Mouse (Mus musculus): ENCODE data around the gene Lypd4. TPM values are rescaled to one million over a fixed set of nuclear protein-coding genes. Genes with fewer than 3 reads are reported as not detected.
"Not testable (repeated sequence)": the region's sequence is repeated elsewhere in the genome, so short reads cannot be mapped to it uniquely, and the experiment has no call there.

Lypd4 gene
- total RNA-seq, 2 experiments from 2014 or later, result not detected

- no peak for DNase-seq (ENCODE audit: low spot score in 2 of 2)
These were observed 18.0 kb downstream of the Lypd4 start for GRCm38 (mm10) chr7:24851596-24852325.

- DNase-seq (ENCODE audit: low spot score in 2 of 2), result no peak
These were observed 18.8 kb downstream of the Lypd4 start for GRCm38 (mm10) chr7:24850899-24851303.

GRCm38 (mm10) chr7:24850162-24850561 is 19.6 kb downstream of the Lypd4 start:
- peak; percentile 29 to 41 for DNase-seq (ENCODE audit: low spot score in 2 of 2)

DNA sequence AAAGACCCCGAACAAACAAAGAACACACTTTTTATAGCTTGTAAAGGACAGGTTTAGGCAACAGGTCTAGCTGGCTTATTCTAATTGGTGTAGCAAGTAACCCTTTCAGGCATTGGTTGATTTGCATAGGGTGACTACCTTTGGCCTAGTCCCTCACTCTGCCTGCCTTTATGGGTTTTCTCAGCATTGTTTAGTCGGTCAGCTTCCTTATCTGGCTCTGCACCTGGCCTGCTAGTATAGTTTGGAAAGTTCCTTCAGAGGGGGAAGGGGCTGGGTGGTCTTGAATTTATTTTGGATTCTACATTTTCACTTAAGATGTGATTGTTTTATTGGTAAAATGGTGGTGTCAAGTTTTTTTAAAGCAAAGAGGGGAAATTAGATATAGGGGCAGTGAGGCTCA is 23.2 kb downstream of the Lypd4 start:
- not testable (repeated sequence) for DNase-seq (ENCODE audit: low spot score in 2 of 2)

- DNase-seq (ENCODE audit: low spot score in 2 of 2), result peak in 1 of 2 experiments; percentile 3
These were observed 24.0 kb downstream of the Lypd4 start for GRCm38 (mm10) chr7:24845713-24846112.

DNA sequence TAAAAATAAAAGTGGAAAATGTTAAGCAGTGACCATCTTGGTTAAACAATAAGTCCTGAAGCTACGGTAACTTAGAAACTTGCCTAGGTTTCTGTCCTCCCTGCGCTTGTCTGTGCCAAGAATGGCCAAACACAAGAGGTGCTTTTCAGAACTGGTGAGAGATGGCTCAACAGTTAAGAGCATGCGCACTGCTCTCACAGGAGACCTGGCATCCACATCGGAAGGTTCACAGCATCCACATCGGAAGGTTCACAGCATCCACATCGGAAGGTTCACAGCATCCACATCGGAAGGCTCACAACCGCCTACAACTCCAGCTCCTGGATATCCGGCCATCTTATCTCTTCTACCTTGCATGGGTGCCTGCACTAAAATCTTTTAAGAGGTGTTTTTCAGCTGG is 24.6 kb downstream of the Lypd4 start:
- no peak for DNase-seq (ENCODE audit: low spot score in 2 of 2)

DNA sequence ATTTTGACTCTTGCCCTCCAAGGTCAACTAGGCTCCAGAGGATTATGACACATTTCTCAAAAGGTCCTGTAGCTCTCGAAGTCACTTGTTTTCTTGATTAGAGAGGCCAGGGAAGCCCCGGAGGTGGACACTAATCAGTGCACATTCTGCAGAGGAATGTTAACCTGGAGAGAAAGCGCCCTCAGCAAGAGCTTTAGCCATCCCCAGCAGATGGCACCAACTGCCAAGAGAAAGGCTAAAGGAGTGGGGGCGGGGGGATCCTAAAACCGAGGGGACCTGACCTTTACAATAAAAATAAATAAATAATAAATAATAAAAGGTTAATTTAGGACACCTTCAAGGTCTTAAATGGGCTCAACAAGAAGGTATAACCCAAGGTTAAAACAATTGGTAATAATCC is 25.6 kb downstream of the Lypd4 start:
- DNase-seq (ENCODE audit: low spot score in 2 of 2), result no peak

GRCm38 (mm10) chr7:24841009-24841408 is 28.7 kb downstream of the Lypd4 start:
- DNase-seq (ENCODE audit: low spot score in 2 of 2), result no peak

DNA sequence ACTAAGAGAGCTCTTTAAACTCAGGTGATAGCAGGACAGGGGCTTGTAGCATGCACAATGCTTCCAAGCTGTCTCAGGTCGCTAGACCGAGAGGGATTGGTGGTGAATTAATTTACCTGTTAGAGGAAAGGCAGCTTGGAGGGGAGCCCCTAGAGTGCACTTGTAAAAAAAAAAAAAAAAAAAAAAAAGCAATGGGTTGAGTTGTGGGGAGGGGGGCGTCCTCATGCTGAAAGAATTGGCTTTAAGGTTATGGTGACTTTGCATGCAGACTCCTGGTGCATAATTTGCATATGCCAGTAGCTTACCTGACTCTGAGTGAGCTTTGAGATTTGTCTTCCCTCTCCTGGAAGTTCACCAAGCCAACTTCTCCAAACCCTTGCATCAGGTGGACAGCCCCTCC is 29.4 kb downstream of the Lypd4 start:
- DNase-seq (ENCODE audit: low spot score in 2 of 2), result no peak

DNA sequence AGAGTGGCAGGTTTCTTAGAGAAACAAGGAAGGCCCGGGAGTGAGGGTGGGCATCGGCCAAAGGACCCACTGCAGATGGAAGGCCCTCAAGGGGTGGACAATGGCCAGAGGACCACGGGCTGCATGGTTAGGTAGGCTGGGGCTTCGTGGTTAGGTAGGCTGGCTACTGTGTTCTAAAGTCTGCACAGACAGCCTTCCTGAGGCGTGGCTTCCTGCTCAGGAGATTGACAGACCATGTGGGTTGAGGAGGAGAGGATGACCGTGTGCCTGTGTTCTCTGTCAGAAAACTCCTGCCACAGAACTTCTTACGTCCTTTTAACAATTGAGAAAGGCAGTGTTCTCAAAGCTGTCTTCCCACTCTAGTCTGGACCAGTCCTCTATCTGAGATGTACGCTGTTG is 30.3 kb downstream of the Lypd4 start:
- no peak for DNase-seq (ENCODE audit: low spot score in 2 of 2)

DNA sequence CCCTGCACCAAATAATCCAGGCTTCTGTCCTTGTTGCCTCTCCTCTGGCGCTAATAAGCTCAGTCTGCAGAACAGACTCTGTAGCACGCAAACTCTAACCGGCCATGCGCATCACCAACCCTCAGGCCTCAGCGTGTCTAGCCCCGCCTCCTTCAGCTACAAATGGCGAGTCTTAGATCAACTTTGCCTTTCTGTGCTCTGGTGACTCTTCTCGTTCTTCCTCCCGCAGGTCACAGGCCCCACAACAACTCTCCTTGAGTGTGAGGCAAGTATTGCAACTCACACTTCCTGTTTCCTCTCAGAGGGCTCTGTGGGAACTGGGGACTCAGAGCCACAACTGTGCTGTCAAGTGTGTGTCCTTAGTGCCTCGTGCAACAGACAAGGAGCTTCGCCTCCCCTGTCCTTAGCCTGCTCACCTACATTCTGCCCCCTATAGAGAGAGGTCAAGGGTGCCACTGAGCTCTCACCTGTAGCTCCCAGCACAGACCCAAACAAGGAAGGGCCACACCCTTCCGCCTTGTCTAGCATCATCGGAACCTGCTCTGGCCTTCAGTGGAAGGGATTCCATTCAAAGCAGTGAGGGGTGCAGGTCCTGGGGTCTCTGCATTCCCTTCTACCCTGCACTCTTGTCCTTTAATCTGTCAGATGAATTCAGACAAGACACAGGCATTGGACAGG is 30.9 kb downstream of the Lypd4 start:
- not testable (repeated sequence) for DNase-seq (ENCODE audit: low spot score in 2 of 2)

DNA sequence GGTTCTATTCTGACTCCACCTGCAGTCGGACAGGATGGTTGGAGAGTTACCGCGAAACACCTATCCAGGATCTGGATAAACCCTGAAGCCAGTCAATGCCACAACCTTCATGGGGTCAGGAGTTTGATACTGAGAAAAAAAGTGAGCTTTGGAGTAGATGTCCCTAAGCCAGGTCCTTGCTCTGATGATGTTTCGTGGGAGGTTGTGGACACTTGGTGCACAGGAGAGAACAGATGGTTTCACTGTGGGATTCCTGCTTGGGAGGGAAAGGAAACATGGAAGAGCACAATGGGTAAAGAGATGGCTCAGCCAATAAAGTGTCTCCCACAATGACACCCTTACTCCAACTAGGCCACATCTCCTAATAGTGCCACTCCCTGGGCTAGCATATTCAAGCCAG is 42.6 kb downstream of the Lypd4 start:
- no peak for DNase-seq (ENCODE audit: low spot score in 2 of 2)

DNA sequence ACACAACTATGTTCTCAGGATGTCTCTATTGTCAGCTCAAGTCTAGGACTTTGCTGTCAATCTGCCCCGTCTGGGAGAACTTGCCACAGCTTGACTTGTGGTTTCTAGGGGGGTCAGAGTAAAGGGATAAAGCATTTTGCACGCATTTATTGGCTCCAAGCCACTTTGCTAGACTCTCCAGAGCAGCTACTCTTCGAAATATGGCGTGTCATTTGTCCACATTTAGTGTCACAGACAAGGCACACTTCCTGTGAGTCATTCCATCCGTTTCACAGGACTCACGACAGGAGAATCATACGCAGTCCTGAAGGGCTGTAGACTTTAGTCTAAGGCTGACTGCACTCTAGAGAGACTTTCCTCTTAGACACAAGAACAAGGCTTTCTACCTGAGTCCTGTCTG is 45.3 kb downstream of the Lypd4 start:
- no peak for DNase-seq (ENCODE audit: low spot score in 2 of 2)

- peak; percentile 19 to 78 for DNase-seq (ENCODE audit: low spot score in 2 of 2)
These were observed 52.2 kb downstream of the Lypd4 start for GRCm38 (mm10) chr7:24817502-24817901.

Other genes with a start within 250 kb of the Lypd4 start
- 1 to 10 TPM in 1 of 2 experiments, under 1 TPM in 1; 0.57 to 1.3 TPM for gene Lypd3, start 233.4 kb downstream of the Lypd4 start, total RNA-seq (2021)
- gene Tex101, start 193.3 kb downstream of the Lypd4 start, total RNA-seq (2021), result not detected
- gene BC049730, start 160.7 kb downstream of the Lypd4 start, total RNA-seq (2021), result not detected
- not detected for gene Gm4763, start 143.0 kb downstream of the Lypd4 start, total RNA-seq (2021)
- under 1 TPM; 0.13 to 0.15 TPM for gene Cd177, start 109.6 kb downstream of the Lypd4 start, total RNA-seq (2021)
- gene Ceacam10, start 92.7 kb downstream of the Lypd4 start, total RNA-seq (2021), result not detected
- under 1 TPM in 1 of 2 experiments, not detected in 1; 0.97 TPM for gene Gm9844, start 7.7 kb downstream of the Lypd4 start, total RNA-seq (2021)
- gene Dmrtc2, start 116 bp upstream of the Lypd4 start, total RNA-seq (2021), result not detected
- gene Rps19, start 14.4 kb upstream of the Lypd4 start, total RNA-seq (2021), result 100 to 1,000 TPM; 556 to 616 TPM
- gene Cd79a, start 27.4 kb upstream of the Lypd4 start, total RNA-seq (2021), result under 1 TPM in 1 of 2 experiments, not detected in 1; 0.22 TPM
- gene Arhgef1, start 33.0 kb upstream of the Lypd4 start, total RNA-seq (2021), result 10 to 100 TPM; 74.7 to 80.8 TPM
- not detected for gene Gm4881, start 74.6 kb upstream of the Lypd4 start, total RNA-seq (2021)
- 100 to 1,000 TPM; 318 to 321 TPM for gene Rabac1, start 102.8 kb upstream of the Lypd4 start, total RNA-seq (2021)
- gene Atp1a3, start 136.0 kb upstream of the Lypd4 start, total RNA-seq (2021), result 1,000 to 10,000 TPM; 2,544 to 2,610 TPM
- 100 to 1,000 TPM; 213 to 225 TPM for gene Grik5, start 202.4 kb upstream of the Lypd4 start, total RNA-seq (2021)
- 10 to 100 TPM; 30.9 to 33.2 TPM for gene Zfp574, start 202.6 kb upstream of the Lypd4 start, total RNA-seq (2021)

All from layer of hippocampus, adult 18-20 months (tissue).